Mouse (Mus musculus): ENCODE data around the gene Cadm3.

The Cadm3 gene

DNA sequence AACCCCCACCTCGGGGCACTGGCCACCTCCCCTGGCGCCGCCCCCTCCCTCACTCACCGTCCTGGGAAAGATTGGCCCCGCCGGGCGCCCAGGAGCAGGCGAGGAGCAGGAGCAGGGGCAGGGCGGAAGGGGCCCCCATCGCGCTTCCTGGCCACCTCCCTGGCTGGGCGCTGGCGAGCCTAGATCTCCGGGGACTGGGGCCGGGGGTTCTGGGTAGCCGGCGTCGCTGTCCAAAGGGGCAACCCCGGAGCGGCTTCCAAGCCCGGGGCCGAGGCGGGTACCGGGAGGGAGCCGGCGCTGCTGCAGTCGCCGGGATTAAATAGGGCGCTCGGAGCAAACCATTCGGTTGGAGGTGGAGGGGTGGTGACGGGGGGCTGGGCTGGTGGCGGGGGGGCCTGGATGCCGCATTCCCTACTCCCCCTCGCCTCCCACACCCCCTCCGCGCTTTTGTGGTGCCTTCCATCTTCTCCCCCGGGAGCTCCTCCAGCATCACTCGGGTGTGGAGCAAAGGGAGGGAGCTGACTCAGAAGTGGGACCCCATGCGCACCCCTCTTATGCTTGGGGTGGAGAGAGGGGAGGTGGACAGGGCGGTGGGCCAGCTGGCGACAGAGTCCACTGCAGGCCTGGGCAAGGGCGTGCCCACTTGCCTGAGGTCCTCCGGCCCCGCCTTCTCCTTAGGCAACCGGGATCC is at the start of gene Cadm3:
Gene Cadm3, minus strand, starts transcription at position 340 of the 691 bp plus-strand sequence.
- DNase-seq (ENCODE audit: low spot score), result peak; percentile 71

DNA sequence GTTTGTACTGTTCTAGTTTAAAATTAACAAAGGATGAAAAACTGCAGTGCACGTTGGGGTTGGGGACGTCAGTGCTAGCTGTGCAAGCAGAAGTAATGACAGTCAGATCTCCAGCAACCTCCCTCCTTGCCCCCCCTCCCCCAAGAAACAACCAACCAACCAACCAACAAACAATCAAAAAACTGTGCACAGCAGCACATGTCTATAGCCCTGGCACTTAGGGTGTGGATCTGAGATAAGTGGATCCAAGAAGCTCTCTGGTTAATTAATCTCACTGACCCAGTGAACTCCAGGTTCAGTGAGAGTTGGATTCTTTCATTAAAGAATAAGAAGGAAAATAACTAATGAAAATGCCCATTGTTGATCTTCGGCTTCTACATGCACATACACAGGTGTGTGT is 47.1 kb upstream of the Cadm3 start:
- DNase-seq (ENCODE audit: low spot score), result no peak

GRCm38 (mm10) chr1:173411863-173412262 is 44.4 kb upstream of the Cadm3 start:
- DNase-seq (ENCODE audit: low spot score), result no peak

DNA sequence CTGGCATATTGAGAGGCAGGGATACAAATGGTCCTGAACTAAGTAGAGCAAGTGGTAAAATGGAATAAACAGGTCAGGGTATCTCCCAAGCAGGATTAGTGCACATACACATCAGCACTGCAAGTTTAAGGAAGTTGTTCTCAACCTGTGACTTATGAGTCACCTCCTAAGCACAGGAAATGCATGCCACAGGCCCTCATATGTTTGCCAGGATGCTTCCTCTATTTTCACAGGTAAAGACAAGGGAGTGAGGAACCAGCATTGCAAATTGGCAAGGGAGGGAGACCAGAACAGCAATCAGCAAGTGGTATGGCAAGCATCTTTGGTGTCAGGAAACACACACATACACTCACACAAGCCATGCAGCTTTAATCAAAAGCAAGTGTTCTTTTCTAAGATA is 41.6 kb upstream of the Cadm3 start:
- DNase-seq (ENCODE audit: low spot score), result no peak

DNA sequence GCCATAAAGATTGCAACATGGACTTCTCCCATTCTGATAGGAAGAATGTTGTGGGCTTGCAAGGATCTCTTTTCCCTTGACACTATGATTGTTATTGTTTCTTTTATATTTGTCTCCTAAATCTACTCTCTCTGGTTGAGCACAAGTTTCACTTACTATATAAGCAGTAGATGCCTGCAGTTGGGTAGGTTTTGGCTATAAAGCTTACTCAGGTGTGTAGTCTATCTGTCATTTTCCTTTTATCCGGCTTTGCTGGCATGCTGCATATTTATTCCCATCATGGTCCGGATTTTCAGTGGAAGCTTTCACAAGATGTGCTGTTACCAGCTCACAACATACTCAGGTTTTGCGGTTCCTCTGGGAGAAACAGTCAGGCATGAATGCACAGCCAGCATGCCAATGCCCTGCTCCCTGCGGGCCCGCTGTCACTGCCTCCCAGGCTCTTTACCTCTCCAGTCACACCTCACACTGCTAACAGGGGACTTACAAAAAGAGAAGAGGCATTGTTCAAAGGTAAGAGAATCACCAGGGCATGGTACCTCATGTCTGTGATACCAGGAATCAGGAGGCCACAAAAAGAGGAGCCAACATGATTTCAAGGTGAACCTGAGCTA is 37.3 kb upstream of the Cadm3 start:
- no peak for DNase-seq (ENCODE audit: low spot score)

DNA sequence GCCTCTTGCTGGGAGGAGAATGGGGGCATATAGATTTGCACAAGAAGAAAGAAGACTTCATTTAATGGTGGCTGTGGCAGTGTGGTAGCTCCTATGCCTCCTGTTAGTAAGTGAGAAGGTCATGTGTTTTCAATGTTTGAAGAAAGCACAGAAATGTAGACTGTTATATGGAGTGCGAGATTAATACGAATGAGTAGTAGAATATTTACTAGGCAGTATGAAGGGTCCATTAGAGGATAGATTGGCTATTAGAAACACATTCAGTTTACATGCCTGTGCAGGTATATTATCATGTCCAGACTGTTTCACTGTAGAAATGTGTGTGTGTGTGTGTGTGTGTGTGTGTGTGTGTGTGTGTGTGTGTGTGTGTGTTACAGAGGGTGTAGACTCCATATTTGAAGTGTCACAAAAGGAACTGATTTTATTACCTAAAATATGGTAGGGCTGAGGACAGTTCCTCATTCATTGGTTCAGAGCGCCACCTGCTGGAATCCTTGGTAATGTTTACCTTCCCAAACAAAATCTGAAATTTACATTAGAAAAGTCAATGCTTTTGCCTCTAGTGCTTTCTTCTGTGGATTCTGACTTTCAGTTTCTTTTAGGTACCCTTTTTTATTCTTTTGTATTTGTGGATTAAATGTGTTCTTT is 31.0 kb upstream of the Cadm3 start:
- DNase-seq (ENCODE audit: low spot score), result peak; percentile 83

- DNase-seq (ENCODE audit: low spot score), result no peak
These were observed 24.3 kb upstream of the Cadm3 start for GRCm38 (mm10) chr1:173391754-173392153.

DNA sequence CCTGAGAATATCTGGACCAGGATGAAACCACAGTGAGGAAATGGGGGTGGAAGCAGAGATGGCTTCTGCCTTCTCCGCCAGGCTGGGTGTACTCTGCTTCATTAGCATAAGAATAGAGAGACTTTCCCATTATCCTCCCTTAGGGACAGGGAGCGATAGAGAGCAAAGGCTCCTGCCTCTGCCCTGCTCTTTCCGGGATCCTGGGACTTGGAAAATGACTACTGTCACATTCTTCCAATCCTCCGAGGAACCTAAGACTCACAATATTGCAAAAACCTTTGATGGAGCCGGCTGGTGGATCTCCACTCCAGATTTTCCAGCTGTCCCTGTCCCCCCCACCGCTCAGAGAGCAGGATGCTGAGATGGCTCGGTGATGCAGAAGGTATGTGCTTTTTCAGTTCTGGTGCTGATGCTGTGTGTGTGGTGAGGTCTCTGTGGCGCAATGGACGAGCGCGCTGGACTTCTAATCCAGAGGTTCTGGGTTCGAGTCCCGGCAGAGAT is 22.5 kb upstream of the Cadm3 start:
- DNase-seq (ENCODE audit: low spot score), result peak; percentile 74

- DNase-seq (ENCODE audit: low spot score), result no peak
These were observed 21.9 kb upstream of the Cadm3 start for GRCm38 (mm10) chr1:173389431-173389830.

DNA sequence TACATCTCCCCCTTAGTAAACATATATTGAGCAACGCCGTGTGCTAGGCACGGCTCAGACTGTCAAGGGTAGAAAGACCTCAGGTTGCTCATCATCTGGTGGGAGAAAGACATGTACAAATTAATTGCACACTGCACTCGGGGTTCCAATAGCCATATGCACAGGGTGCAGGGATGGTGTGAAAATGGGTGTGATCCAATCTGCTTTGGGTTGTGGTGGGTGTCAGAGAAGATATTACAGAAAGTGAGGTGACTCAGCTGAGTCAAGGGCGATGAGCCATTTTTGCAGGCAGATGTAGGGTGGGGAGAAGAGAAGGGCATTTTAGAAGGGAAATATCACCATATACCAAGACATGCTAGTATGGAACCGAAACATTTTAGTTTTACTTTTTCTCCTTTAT is 13.9 kb upstream of the Cadm3 start:
- DNase-seq (ENCODE audit: low spot score), result no peak

DNA sequence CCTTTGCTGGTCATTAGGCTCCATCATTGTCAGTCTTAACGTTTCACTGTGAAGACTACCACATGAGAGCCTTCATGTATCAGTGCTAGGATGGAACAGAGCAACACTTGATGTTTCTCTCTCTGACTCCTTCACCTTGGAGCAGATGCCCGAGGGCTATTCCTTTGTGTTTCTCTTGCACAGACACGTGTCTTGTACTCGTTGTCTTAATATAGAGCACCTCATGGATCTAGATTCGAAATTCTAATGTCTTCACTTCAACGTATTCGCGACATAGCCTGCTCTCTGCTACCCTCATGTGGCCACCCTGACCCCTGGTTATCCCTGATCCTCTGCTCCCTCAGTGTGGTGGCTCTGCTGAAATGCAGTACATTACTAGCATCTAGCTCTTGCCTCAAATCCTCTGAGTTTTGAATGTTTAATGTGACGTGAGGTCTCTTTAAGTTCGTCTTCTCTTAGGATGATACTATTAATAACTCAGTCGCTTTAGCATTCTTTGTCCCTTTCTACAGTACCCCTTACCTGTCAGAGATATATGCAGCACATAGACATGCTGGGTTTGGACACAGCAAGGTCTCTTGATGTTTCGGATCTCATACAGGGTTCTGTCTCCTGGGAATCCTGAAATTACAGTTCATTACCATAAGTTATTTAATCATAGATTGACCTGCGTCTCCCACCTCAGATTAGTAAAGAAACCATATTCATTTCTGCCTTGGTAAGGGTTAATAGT is 10.1 kb upstream of the Cadm3 start:
- peak; percentile 76 for DNase-seq (ENCODE audit: low spot score)

DNA sequence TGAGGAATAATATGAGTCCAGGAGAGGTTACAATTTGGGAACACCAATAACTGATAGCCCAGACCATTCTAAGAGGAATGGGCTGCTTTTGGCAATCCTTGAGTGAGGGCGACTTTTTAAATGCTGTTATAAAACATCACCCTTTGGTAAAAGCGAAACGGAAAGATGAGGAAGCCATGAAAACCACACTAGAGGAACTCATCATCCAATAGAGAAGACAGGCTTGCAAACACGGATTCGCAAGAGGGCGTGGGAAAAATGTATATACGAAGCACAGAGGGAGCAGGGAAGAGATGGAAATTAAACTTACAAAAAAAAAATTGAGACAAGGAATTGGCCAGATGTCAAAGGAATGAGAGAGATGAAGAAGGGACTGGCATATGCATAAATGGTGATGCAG is 6.5 kb upstream of the Cadm3 start:
- no peak for DNase-seq (ENCODE audit: low spot score)

- DNase-seq (ENCODE audit: low spot score), result no peak
These were observed 4.1 kb upstream of the Cadm3 start for GRCm38 (mm10) chr1:173371586-173371985.

- no peak for DNase-seq (ENCODE audit: low spot score)
These were observed 3.0 kb upstream of the Cadm3 start for GRCm38 (mm10) chr1:173370456-173370855.

- DNase-seq (ENCODE audit: low spot score), result no peak
These were observed 2.1 kb upstream of the Cadm3 start for GRCm38 (mm10) chr1:173369611-173370010.

DNA sequence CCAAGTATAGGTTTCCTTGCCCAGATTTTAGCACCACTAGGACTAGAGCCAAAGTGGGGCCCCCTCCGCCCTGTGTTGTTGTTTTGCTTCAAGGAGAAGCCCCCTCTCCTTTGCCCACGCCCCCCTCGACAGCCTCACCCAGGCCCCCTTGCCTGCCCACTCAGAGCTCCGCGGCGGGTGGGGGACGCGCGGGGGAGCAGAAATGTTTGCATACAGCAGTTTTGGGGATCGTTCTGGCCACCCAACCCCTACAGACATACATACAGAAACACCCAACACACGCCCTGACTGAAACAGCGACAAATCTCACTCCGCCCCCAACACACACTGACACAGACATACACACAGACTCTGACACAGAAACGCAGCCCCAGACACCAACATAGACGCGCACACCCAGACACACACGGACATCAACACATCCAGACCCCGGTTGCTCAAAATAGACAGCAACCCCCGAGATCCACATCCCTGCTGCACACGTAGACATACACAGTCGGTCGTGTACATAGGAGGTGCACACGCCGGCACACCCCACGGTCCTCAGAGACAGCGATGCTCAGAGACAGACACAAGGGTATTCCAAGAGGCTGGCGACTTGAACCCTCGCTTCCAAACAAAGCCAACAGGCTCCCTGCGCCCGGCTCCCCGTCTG is 667 bp downstream of the Cadm3 start:
- DNase-seq (ENCODE audit: low spot score), result peak; percentile 45

- DNase-seq (ENCODE audit: low spot score), result peak; percentile 44
These were observed 1.5 kb downstream of the Cadm3 start for GRCm38 (mm10) chr1:173365970-173366409.

DNA sequence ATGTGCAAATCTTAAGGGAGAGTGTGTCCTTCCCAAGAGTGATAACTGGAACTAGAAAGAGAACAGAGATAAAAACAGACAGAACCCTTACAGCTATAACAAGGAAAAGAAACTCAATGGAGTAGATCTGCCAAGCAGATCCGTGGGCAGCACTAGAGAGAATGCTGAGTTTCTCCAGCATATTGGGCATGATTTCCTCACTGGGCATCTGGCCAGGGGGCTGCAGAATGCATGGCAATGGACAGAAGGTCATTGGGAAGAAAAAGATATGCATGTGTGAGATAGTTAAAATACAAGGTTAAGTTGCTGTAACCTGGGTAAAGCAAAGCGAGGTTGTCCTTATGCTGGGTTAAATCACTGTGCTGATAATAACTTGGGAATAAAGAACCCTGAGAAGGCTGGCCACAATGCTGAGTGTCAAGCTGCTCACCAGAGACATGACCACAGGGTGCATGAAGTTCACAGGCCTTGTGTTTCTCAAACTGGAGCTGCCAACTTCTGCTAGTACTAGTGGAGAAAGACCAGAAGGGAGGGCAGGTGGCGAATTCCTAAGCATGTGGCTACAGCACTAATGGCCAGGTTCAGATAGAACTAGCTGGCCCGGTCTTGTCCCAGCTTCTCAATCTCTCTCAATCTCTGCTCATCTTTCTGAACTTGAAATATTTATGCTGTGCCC is 3.2 kb downstream of the Cadm3 start:
- no peak for DNase-seq (ENCODE audit: low spot score)

GRCm38 (mm10) chr1:173363436-173363835 is 4.1 kb downstream of the Cadm3 start:
- DNase-seq (ENCODE audit: low spot score), result no peak

GRCm38 (mm10) chr1:173361651-173362050 is 5.8 kb downstream of the Cadm3 start:
- DNase-seq (ENCODE audit: low spot score), result peak; percentile 82

DNA sequence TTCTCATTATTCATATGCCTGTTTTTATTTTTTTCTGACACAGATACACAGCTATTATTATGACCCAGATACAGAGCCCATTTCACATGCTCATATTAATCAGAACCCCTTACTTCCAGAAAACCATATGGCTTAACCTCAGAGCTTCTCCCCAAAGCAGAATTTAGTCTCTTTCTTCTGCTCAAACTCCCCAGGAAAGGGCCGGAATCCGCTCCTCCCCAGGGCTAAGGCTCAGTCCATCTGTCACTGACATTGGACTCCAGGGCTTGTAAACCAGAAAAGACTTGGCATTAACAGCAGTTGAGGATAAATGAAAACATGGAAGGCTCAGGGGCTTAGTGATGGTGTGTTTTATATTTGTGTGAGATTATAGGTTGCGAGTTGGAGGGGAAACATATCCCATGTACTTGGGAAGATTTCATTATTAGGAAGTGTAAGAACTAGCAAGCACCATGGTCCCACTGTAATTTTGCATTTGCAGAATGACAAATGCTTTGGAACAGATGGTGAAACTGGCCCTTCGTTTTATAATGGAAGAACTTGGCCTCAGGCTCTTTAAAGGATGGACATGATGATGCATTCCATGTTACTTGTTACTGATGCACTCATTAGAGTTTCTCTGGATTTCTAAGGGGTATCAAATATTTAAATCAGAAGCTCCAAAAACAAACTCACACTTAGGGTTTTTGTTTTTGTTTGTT is 7.8 kb downstream of the Cadm3 start:
- DNase-seq (ENCODE audit: low spot score), result no peak

Data from embryo, embryonic 10.5 days (tissue).